Mouse (Mus musculus) left cerebral cortex, postnatal 4 days (tissue): ENCODE results near the gene Twsg1. TPM values are rescaled to one million over a fixed set of nuclear protein-coding genes. Genes with fewer than 3 reads are reported as not detected.

Experiments
- DNase-seq: peaks from one replicate; pipeline ENCODE4 v3.0.0-alpha.2; 2022
- intact Hi-C: fragments of 180-260 bp; cut with DNase I; formaldehyde crosslinking; loops from one replicate; pipeline ENCODE4 v1.15.1; 2025
- total RNA-seq, 2 experiments: library from RNA; stranded (reverse); gene quantifications; 2 replicates each; pipeline ENCODE4 v1.2.3; 2021

Gene Twsg1
- total RNA-seq, 2 experiments from 2014 or later: 35.5 to 38.3 TPM

GRCm38 (mm10) chr17:65939461-65940192 lies 11.4 kb downstream of the Twsg1 start:
- intact Hi-C loops: no loop called here
- DNase-seq: no peak

- intact Hi-C loops: no loop called here
- DNase-seq: no peak
Observed at GRCm38 (mm10) chr17:65937671-65938070, 13.4 kb downstream of the Twsg1 start.

GRCm38 (mm10) chr17:65933741-65934140 lies 17.3 kb downstream of the Twsg1 start:
- no peak for DNase-seq
- intact Hi-C loops: no loop called here

DNA sequence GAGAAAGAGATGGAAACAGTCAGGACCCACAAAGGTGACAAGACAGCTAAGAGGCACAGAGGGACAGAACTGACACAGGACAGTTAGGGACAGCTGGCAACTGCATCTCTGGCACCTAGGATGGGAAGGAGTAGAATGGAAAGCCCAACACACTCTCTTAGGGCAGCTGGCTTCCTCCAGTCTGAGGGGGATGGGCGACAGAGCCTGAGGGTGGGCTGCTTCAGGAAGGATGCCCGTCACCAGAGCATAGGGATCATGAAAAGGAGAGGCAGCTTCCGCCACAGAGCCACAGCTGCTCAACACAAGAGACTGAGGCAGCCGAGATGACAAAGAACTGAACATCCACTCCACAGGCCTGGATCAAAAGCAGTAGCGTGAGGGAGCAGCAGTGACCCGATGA lies 19.5 kb downstream of the Twsg1 start:
- intact Hi-C loops: no loop called here

GRCm38 (mm10) chr17:65930960-65931359 lies 20.1 kb downstream of the Twsg1 start:
- DNase-seq: no peak

More for the DNA sequence above, 19.5 kb downstream of the Twsg1 start:
- peak; percentile 48 for DNase-seq

GRCm38 (mm10) chr17:65930158-65930826 lies 20.7 kb downstream of the Twsg1 start:
- no peak for DNase-seq
- intact Hi-C loops: no loop called here

More at GRCm38 (mm10) chr17:65930960-65931359, 20.1 kb downstream of the Twsg1 start:
- intact Hi-C loops: no loop called here

DNA sequence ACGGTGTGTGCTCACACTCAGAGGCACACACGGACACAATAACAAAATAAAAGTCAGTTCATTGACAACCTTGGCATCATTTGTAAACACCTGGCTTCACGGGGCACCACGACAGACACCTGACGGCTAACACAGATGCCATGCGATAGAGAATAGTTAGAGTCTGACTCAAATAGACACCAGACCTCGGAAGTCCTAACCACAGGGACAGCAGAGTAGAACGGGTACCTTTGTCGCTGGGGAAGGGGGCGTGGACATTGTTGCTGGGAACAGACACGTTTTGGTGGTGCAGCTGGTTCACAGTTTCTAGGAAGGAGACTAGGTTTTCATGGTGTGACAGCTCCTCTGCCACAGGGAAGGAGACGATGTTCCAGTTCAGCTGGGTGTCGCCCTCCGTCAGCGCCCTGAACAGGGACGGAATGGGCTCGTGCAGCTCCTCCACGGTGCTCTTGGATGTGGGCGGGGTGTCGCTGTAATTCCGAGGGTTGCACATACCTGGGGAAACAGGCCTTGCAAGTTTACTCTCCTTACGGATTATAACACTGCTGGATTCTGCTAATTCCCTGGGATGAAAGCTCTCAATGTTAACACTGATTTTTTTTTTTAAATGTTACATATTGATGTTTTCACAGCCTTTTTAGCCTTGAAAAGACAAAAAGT lies 21.6 kb downstream of the Twsg1 start:
- no peak for DNase-seq
- intact Hi-C loops: no loop called here

GRCm38 (mm10) chr17:65927077-65927476 lies 23.9 kb downstream of the Twsg1 start:
- intact Hi-C loops: no loop called here
- DNase-seq: peak; percentile 52

- no peak for DNase-seq
- intact Hi-C loops: no loop called here
Observed at GRCm38 (mm10) chr17:65924218-65924617, 26.8 kb downstream of the Twsg1 start.

GRCm38 (mm10) chr17:65921975-65922374 lies 29.1 kb downstream of the Twsg1 start:
- intact Hi-C loops: no loop called here
- no peak for DNase-seq

GRCm38 (mm10) chr17:65919235-65919634 lies 31.8 kb downstream of the Twsg1 start:
- intact Hi-C loops: no loop called here
- DNase-seq: no peak

DNA sequence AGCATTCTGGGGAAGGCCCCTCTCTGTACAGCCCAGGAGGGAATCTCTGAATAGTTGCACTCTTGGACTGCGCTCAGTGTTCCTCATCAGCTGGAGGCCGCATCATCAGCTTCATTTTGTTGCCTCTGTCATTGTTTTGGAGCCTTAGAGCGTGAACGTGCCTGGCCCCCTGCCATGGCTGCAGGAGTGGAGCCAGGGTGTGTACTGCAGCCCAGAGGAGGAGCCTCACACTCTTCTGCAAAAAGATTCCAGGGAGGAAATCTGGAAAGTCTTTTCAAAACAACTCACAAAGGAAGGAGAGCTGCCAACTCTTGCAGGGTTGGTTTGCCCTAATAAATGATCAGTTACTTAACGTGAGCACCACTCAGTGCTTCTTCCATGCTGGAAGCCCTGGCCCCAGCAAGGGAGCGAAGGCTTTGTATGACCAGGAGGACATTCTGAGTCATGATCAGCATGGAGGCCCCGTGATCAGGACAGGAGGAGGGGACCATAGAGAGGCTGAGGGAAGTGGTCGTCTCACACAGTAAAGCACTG lies 34.8 kb downstream of the Twsg1 start:
- DNase-seq: peak; percentile 88
- intact Hi-C loops: no loop called here

DNA sequence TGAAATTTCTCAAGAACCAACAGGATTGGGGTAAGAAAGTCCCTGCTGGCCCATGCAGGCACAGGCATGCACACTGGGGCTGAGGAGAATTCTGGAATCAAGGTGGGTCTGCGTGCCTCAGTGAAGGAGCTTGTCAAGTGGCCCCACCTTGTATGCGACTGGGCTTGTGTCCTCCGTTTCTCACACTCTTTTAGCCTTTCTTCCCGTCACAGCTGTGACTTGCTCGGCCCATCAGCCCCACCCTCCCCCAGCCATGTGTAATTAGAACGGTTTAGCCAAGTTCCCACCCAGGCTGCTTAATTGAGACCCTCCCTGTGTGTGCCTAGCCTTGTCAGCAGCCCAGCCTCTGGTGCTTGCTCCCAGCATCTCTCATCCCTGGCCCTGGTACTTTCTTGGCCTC lies 36.9 kb downstream of the Twsg1 start:
- intact Hi-C loops: no loop called here
- DNase-seq: no peak

- intact Hi-C loops: no loop called here
- DNase-seq: no peak
Observed at GRCm38 (mm10) chr17:65912202-65912601, 38.8 kb downstream of the Twsg1 start.

- intact Hi-C loops: no loop called here
- DNase-seq: no peak
Observed at GRCm38 (mm10) chr17:65911285-65912069, 39.5 kb downstream of the Twsg1 start.

- DNase-seq: no peak
- intact Hi-C loops: no loop called here
Observed at GRCm38 (mm10) chr17:65908270-65908669, 42.8 kb downstream of the Twsg1 start.

DNA sequence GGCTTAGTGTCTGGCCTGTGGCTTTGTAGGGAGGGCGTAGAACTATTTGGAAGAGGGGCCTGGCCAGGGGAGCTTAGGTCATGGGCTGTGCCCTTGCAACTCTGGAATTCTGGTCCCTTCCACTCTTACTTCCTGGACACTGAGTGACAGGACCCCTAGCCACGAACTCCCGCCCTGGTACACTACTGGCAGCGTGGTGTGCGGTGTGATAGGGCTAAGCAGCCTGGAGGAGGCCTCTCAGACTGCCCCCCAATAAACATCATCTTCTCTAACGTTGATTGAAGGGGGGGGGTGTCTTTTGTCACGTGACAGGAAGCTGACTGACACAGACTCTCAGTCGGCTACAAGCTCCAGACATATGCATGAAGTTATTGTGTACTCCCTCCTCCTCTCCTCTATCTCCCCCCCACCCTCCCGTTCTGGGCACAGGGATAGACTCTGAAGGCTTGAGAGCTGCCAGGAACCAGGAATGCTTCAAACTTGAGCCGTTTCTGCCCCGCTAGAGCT lies 44.1 kb downstream of the Twsg1 start:
- intact Hi-C loops: no loop called here

GRCm38 (mm10) chr17:65906313-65906894 lies 44.6 kb downstream of the Twsg1 start:
- intact Hi-C loops: no loop called here
- DNase-seq: no peak

More for the DNA sequence above, 44.1 kb downstream of the Twsg1 start:
- DNase-seq: no peak

DNA sequence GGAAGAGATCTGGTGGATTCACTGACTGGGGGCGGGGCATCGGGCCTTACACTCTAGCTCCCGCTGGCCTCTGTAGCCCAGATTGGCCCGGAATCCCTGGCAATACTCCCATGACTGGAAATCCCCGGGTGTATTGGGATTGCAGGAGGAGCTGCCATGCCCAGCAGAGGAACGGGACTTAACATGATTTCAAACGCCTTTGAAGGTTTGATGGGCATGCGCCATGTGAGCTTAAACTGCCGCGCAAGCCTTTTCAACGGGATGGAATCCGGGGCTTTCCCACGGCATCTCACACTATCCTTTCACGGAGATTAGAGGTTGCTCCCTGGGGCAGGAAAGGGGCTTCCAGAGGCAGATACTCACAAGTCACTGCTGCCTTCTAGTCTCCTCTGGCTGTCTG lies 45.8 kb downstream of the Twsg1 start:
- DNase-seq: peak; percentile 25
- intact Hi-C loops: no loop called here

GRCm38 (mm10) chr17:65903826-65904225 lies 47.2 kb downstream of the Twsg1 start:
- no peak for DNase-seq
- intact Hi-C loops: no loop called here
